Comparison of ENCODE assay signal across 16 mouse cellular contexts in genomic region chr9:55257105-55257504, GRCm38 (mm10).
"Had no signal": no experiment of that assay in that cellular context is flagged by ENCODE, and none has a peak within 500 bp of the region (broad histone marks: within the 10 kb centered on the region; RNA-seq: fewer than 3 reads in every experiment).

No protein-coding gene starts in this region.

- H3K27me3 ChIP-seq: liver, embryonic 13.5 days; liver, embryonic 15.5 days; lung, embryonic 15.5 days; midbrain, embryonic 12.5 days; midbrain, embryonic 15.5 days; neural tube, embryonic 12.5 days had no signal

- H3K4me2 ChIP-seq: liver, embryonic 13.5 days; liver, embryonic 15.5 days; lung, embryonic 15.5 days; midbrain, embryonic 12.5 days; midbrain, embryonic 15.5 days; neural tube, embryonic 12.5 days had no signal

- H3K27ac ChIP-seq: liver, embryonic 13.5 days; liver, embryonic 15.5 days; lung, embryonic 15.5 days; midbrain, embryonic 10.5 days; midbrain, embryonic 12.5 days; midbrain, embryonic 15.5 days; neural tube, embryonic 12.5 days had no signal

- H3K36me3 ChIP-seq: liver, embryonic 13.5 days; liver, embryonic 15.5 days; lung, embryonic 15.5 days; midbrain, embryonic 10.5 days; midbrain, embryonic 12.5 days; midbrain, embryonic 15.5 days; neural tube, embryonic 12.5 days had no signal

- DNase-seq: liver, embryonic 13.5 days; liver, postnatal 0 days; lung, adult 2 months; lung, postnatal 14 days; lung, postnatal 36 days; right cerebral cortex, postnatal 14 days; thymus, adult 18-20 months; thymus, postnatal 25 days; thymus, postnatal 4 days had no signal

- H3K4me1 ChIP-seq: liver, embryonic 13.5 days; liver, embryonic 15.5 days; lung, embryonic 15.5 days; midbrain, embryonic 10.5 days; midbrain, embryonic 12.5 days; midbrain, embryonic 15.5 days; neural tube, embryonic 12.5 days had no signal

- H3K9ac ChIP-seq: liver, embryonic 13.5 days; liver, embryonic 15.5 days; liver, postnatal 0 days; lung, embryonic 15.5 days; midbrain, embryonic 12.5 days; midbrain, embryonic 15.5 days; neural tube, embryonic 12.5 days had no signal

- H3K4me3 ChIP-seq: liver, embryonic 13.5 days; liver, embryonic 15.5 days; lung, embryonic 15.5 days; midbrain, embryonic 10.5 days; midbrain, embryonic 12.5 days; midbrain, embryonic 15.5 days; neural tube, embryonic 12.5 days had no signal

- ATAC-seq: liver, postnatal 0 days; lung, postnatal 0 days; midbrain, embryonic 15.5 days had no signal

- H3K9me3 ChIP-seq: liver, embryonic 13.5 days; liver, embryonic 15.5 days; lung, embryonic 15.5 days; midbrain, embryonic 10.5 days; midbrain, embryonic 12.5 days; midbrain, embryonic 15.5 days; neural tube, embryonic 12.5 days had no signal
